8 mouse cellular contexts compared by ENCODE assay signal in the genomic region with DNA sequence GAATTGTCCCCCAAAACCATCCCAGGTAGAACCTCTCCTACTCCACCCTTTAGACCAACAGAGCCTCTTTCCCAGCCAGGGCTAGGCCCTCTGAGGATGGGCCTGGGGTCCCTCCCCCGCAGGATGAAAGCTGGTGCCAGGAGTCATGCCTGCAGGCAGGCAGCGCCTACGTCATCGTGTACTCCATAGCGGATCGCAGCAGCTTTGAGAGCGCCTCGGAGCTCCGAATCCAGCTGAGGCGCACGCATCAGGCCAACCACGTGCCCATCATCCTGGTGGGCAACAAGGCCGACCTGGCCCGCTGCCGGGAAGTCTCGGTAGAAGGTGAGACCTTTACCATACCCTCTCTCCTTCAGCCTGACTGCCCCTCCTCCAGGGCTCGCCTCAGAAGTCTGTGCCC. TPM values are rescaled to one million over a fixed set of nuclear protein-coding genes. Genes with fewer than 3 reads are reported as not detected.
DNase-seq lines count a peak whose midpoint lies in the region; ATAC-seq and TF ChIP-seq lines count a peak whose summit lies in the region.
"Had no signal": no experiment of that assay in that cellular context is flagged by ENCODE, and none has a peak within 500 bp of the region (broad histone marks: within the 10 kb centered on the region; RNA-seq: fewer than 3 reads in every experiment).

No protein-coding gene starts in this region.

- H3K4me2 ChIP-seq in kidney, embryonic 16.5 days (replicated peaks; ENCODE audit: low read depth, low read length), result no peak overlapping the region
- peak overlapping the region; percentile 4; the same call in 1 of the 2 replicates for H3K4me2 ChIP-seq in embryonic facial prominence, embryonic 11.5 days (ENCODE audit: low read depth, low read length)
- peak overlapping the region; percentile 33 for H3K4me2 ChIP-seq in forebrain, postnatal 0 days (ENCODE audit: low read depth)
- peak overlapping the region; percentile 19 for H3K4me2 ChIP-seq in midbrain, embryonic 15.5 days

- TF ChIP-seq CTCF in forebrain, postnatal 0 days (IDR thresholded peaks at IDR 0.05; ENCODE audit: low read depth), result no peak

- peaks cover under 1% of the 10 kb centered on the region; the same call in 1 of the 2 replicates for H3K27me3 ChIP-seq in kidney, embryonic 16.5 days (ENCODE audit: insufficient read depth, low read length)
- H3K27me3 ChIP-seq in embryonic facial prominence, embryonic 11.5 days (ENCODE audit: control insufficient read depth, insufficient read depth, low read length), result peaks cover 7% of the 10 kb centered on the region; the same call in 1 of the 2 replicates
- H3K27me3 ChIP-seq in forebrain, postnatal 0 days (ENCODE audit: insufficient read depth, low read length), result peaks cover 8% of the 10 kb centered on the region
- H3K27me3 ChIP-seq in midbrain, embryonic 15.5 days (replicated peaks), result 0 out of 2 replicates have a peak, but pooled peaks cover 12% of the 10 kb centered on the region

- 43% methylated on average over 17 of the region's 17 CpGs for WGBS in kidney, embryonic 16.5 days
- whole genome bisulfite sequencing in embryonic facial prominence, embryonic 11.5 days, result 48% methylated on average over 17 of the region's 17 CpGs
- 44% methylated on average over 17 of the region's 17 CpGs for WGBS in forebrain, postnatal 0 days
- WGBS in midbrain, embryonic 15.5 days, result 45% methylated on average over 17 of the region's 17 CpGs

- DNase-seq in kidney, postnatal 14 days, result no peak
- DNase-seq in embryonic facial prominence, embryonic 11.5 days (ENCODE audit: low spot score), result peak; percentile 44
- DNase-seq in forebrain, postnatal 0 days, result peak; percentile 36
- no peak for DNase-seq in spleen, postnatal 14 days (ENCODE audit: low spot score in 2 of 2)
- DNase-seq in urinary bladder, adult 18-20 months (ENCODE audit: low spot score in 2 of 2), result no peak
- DNase-seq: cerebellum, postnatal 25 days had no signal

- peak overlapping the region; percentile 6; the same call in 1 of the 2 replicates for H3K4me3 ChIP-seq in kidney, embryonic 16.5 days (ENCODE audit: low read length)
- no peak overlapping the region for H3K4me3 ChIP-seq in embryonic facial prominence, embryonic 11.5 days (ENCODE audit: low read depth, low read length)
- no peak overlapping the region for H3K4me3 ChIP-seq in forebrain, postnatal 0 days (ENCODE audit: low read depth, low read length)
- H3K4me3 ChIP-seq in midbrain, embryonic 15.5 days, result no peak overlapping the region

- peak overlapping the region; percentile 76 for H3K27ac ChIP-seq in kidney, embryonic 16.5 days (ENCODE audit: low read length)
- H3K27ac ChIP-seq in embryonic facial prominence, embryonic 11.5 days (replicated peaks; ENCODE audit: low read depth, low read length), result no peak overlapping the region
- no peak overlapping the region for H3K27ac ChIP-seq in forebrain, postnatal 0 days (ENCODE audit: low read depth, low read length)
- no peak overlapping the region for H3K27ac ChIP-seq in midbrain, embryonic 15.5 days

- peaks cover 21% of the 10 kb centered on the region for H3K36me3 ChIP-seq in kidney, embryonic 16.5 days (ENCODE audit: insufficient read depth, low read length)
- no peaks in the 10 kb centered on the region for H3K36me3 ChIP-seq in embryonic facial prominence, embryonic 11.5 days (replicated peaks; ENCODE audit: control insufficient read depth, insufficient read depth, low read depth, low read length)
- H3K36me3 ChIP-seq in forebrain, postnatal 0 days (ENCODE audit: insufficient read depth), result no peaks in the 10 kb centered on the region
- H3K36me3 ChIP-seq in midbrain, embryonic 15.5 days (replicated peaks), result no peaks in the 10 kb centered on the region

- H3K4me1 ChIP-seq in kidney, embryonic 16.5 days (ENCODE audit: insufficient read depth, low read length), result peaks cover 86% of the 10 kb centered on the region
- H3K4me1 ChIP-seq in embryonic facial prominence, embryonic 11.5 days (ENCODE audit: control insufficient read depth, insufficient read depth, low read length), result no peaks in the 10 kb centered on the region
- no peaks in the 10 kb centered on the region for H3K4me1 ChIP-seq in forebrain, postnatal 0 days (ENCODE audit: insufficient read depth)
- peaks cover 4% of the 10 kb centered on the region; the same call in 1 of the 2 replicates for H3K4me1 ChIP-seq in midbrain, embryonic 15.5 days

- no peak for ATAC-seq in kidney, embryonic 16.5 days (ENCODE audit: low FRiP score, low TSS enrichment)
- no peak for ATAC-seq in embryonic facial prominence, embryonic 11.5 days (replicated peaks; ENCODE audit: insufficient number of reproducible peaks, low FRiP score, low TSS enrichment, low read depth)
- peak; percentile 58; the same call in 1 of the 2 replicates for ATAC-seq in forebrain, postnatal 0 days
- no peak for ATAC-seq in midbrain, embryonic 15.5 days (replicated peaks)

- peak overlapping the region; percentile 53 for H3K9ac ChIP-seq in kidney, embryonic 16.5 days (replicated peaks; ENCODE audit: low read length)
- H3K9ac ChIP-seq in embryonic facial prominence, embryonic 11.5 days (replicated peaks; ENCODE audit: low read length), result no peak overlapping the region
- H3K9ac ChIP-seq in forebrain, postnatal 0 days, result no peak overlapping the region
- H3K9ac ChIP-seq in midbrain, embryonic 15.5 days, result no peak overlapping the region

- H3K9me3 ChIP-seq in kidney, embryonic 16.5 days (ENCODE audit: low read length), result no peaks in the 10 kb centered on the region
- H3K9me3 ChIP-seq in embryonic facial prominence, embryonic 11.5 days (replicated peaks; ENCODE audit: control insufficient read depth, low read length), result no peaks in the 10 kb centered on the region
- no peaks in the 10 kb centered on the region for H3K9me3 ChIP-seq in forebrain, postnatal 0 days (ENCODE audit: low read length)
- H3K9me3 ChIP-seq in midbrain, embryonic 15.5 days, result no peaks in the 10 kb centered on the region

RNA-seq across cellular contexts. Expression of gene Rem1, which starts 6.6 kb away (rescaled TPM):
- polyA plus RNA-seq in kidney, embryonic 16.5 days (2015; fragmentation: Nextera tagmentation; extraction: Ambion mirVana), result 59.1 and 62.6 TPM in 2 replicates
- 0.36 and 0.91 TPM in 2 replicates for polyA plus RNA-seq in embryonic facial prominence, embryonic 11.5 days (2014; fragmentation: Nextera tagmentation; extraction: Ambion mirVana)
- total RNA-seq in forebrain, postnatal 0 days (2014; rRNA removed), result 0.46 and 2.7 TPM in 2 replicates
- polyA plus RNA-seq in forebrain, postnatal 0 days (2015; fragmentation: Nextera tagmentation; extraction: Ambion mirVana), result 0.44 and 0.53 TPM in 2 replicates
- polyA plus RNA-seq in midbrain, embryonic 15.5 days (2015; fragmentation: Nextera tagmentation; extraction: Ambion mirVana), result 0.30 and 0.40 TPM in 2 replicates

RNA-seq across cellular contexts. Expression of gene Defb25, which starts 10.5 kb away (rescaled TPM):
- 24.4 and 31.8 TPM in 2 replicates for polyA plus RNA-seq in kidney, embryonic 16.5 days (2015; fragmentation: Nextera tagmentation; extraction: Ambion mirVana)
- not detected in 2 replicates for polyA plus RNA-seq in embryonic facial prominence, embryonic 11.5 days (2014; fragmentation: Nextera tagmentation; extraction: Ambion mirVana)
- total RNA-seq in forebrain, postnatal 0 days (2014; rRNA removed), result not detected in 2 replicates
- polyA plus RNA-seq in forebrain, postnatal 0 days (2015; fragmentation: Nextera tagmentation; extraction: Ambion mirVana), result not detected in 2 replicates
- not detected in 2 replicates for polyA plus RNA-seq in midbrain, embryonic 15.5 days (2015; fragmentation: Nextera tagmentation; extraction: Ambion mirVana)

RNA-seq across cellular contexts. Expression of gene Defb36, which starts 29.2 kb away (rescaled TPM):
- polyA plus RNA-seq in kidney, embryonic 16.5 days (2015; fragmentation: Nextera tagmentation; extraction: Ambion mirVana), result 0.51 and 0.86 TPM in 2 replicates
- polyA plus RNA-seq in embryonic facial prominence, embryonic 11.5 days (2014; fragmentation: Nextera tagmentation; extraction: Ambion mirVana), result not detected in 2 replicates
- total RNA-seq in forebrain, postnatal 0 days (2014; rRNA removed), result not detected in 2 replicates
- not detected in 2 replicates for polyA plus RNA-seq in forebrain, postnatal 0 days (2015; fragmentation: Nextera tagmentation; extraction: Ambion mirVana)
- polyA plus RNA-seq in midbrain, embryonic 15.5 days (2015; fragmentation: Nextera tagmentation; extraction: Ambion mirVana), result not detected in 2 replicates

RNA-seq across cellular contexts. Expression of gene Defb45, which starts 34.1 kb away (rescaled TPM):
- not detected in 2 replicates for polyA plus RNA-seq in kidney, embryonic 16.5 days (2015; fragmentation: Nextera tagmentation; extraction: Ambion mirVana)
- polyA plus RNA-seq in embryonic facial prominence, embryonic 11.5 days (2014; fragmentation: Nextera tagmentation; extraction: Ambion mirVana), result not detected in 2 replicates
- not detected in 2 replicates for total RNA-seq in forebrain, postnatal 0 days (2014; rRNA removed)
- not detected in 2 replicates for polyA plus RNA-seq in forebrain, postnatal 0 days (2015; fragmentation: Nextera tagmentation; extraction: Ambion mirVana)
- polyA plus RNA-seq in midbrain, embryonic 15.5 days (2015; fragmentation: Nextera tagmentation; extraction: Ambion mirVana), result not detected in 2 replicates

RNA-seq across cellular contexts. Expression of gene H13, which starts 35.9 kb away (rescaled TPM):
- 158 and 159 TPM in 2 replicates for polyA plus RNA-seq in kidney, embryonic 16.5 days (2015; fragmentation: Nextera tagmentation; extraction: Ambion mirVana)
- polyA plus RNA-seq in embryonic facial prominence, embryonic 11.5 days (2014; fragmentation: Nextera tagmentation; extraction: Ambion mirVana), result 115 and 118 TPM in 2 replicates
- total RNA-seq in forebrain, postnatal 0 days (2014; rRNA removed), result 121 and 177 TPM in 2 replicates
- polyA plus RNA-seq in forebrain, postnatal 0 days (2015; fragmentation: Nextera tagmentation; extraction: Ambion mirVana), result 165 and 166 TPM in 2 replicates
- 178 and 186 TPM in 2 replicates for polyA plus RNA-seq in midbrain, embryonic 15.5 days (2015; fragmentation: Nextera tagmentation; extraction: Ambion mirVana)

Comparison
In these comparisons a context has a peak if more than half of its experiments do, and no peak if none do; other contexts are left out.
1. DNase-seq: peak in embryonic facial prominence, embryonic 11.5 days (single experiment) and forebrain, postnatal 0 days (single experiment); none in kidney, postnatal 14 days (single experiment), spleen, postnatal 14 days (0 of 2) and urinary bladder, adult 18-20 months (0 of 2).
2. RNA of gene Rem1, which starts 6.6 kb away (polyA plus RNA-seq): 59.1 to 62.6 TPM in kidney, embryonic 16.5 days; 0.44 to 0.53 TPM in forebrain, postnatal 0 days, 0.36 to 0.91 TPM in embryonic facial prominence, embryonic 11.5 days and 0.30 to 0.40 TPM in midbrain, embryonic 15.5 days; every median in the first group is over 10 times any median in the second.
3. RNA of gene Defb25, which starts 10.5 kb away (polyA plus RNA-seq): 24.4 to 31.8 TPM in kidney, embryonic 16.5 days; not detected in midbrain, embryonic 15.5 days, not detected in embryonic facial prominence, embryonic 11.5 days and not detected in forebrain, postnatal 0 days; every median in the first group is over 10 times any median in the second.